Mouse (Mus musculus): Measurements from ENCODE around the gene Crkl. TPM values are rescaled to one million over a fixed set of nuclear protein-coding genes. Genes with fewer than 3 reads are reported as not detected.

The Crkl gene
- polyA plus RNA-seq, 1 experiment from 2014 or later = 19.6 TPM

DNA sequence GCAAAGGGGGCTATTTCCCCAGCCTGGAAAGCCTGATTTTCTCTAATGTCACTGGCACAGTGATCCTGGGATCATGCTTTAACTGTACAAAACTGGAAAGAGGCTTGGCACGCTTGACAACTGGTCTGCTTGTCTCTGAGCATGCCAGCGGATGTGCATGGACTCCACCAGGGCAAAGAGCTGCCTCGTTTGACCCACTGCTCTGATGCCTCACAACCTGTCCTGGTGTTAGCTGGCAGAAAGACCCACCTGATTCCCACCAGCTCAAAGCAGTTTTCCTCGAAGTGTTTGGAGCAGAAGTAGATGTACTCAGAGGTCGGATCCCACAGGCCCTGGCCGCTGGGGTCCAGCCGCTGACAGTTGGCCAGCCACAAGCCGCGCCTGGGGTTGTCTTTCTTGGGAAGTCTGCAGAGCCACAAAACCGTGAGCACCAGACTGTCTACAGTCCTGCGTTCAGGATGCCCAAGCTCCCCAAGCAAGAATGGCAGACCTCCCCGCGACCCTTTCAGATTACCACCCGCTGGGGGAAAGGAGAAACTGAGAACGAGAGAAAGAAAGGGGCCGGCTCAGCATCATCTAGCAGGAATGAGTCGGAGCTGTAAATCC is 78.3 kb downstream of the Crkl start:
- H3K79me2 ChIP-seq (ENCODE audit: inconsistent target) = peaks cover 21% of the 10 kb centered on the region
- peaks cover 33% of the 10 kb centered on the region for H3K36me3 ChIP-seq (ENCODE audit: inconsistent target)
- 13% methylated on average over 16 of the region's 17 CpGs for WGBS (ENCODE audit: missing documents)
- peak overlapping the region; percentile 64 for H3K27ac ChIP-seq
- H3K4me3 ChIP-seq (ENCODE audit: inconsistent target) = peak overlapping the region; percentile 89

GRCm38 (mm10) chr16:17530640-17531288 is 79.0 kb downstream of the Crkl start, which contains the start of gene Thap7:
Thap7 (minus strand) TSS chr16:17531136.
- Histone ChIP-seq H3K27ac (peak within 1 kb of the TSS; percentile 64), H3K79me2 (ENCODE audit: inconsistent target) (peaks cover 21% of the 10 kb centered on the region), H3K4me3 (ENCODE audit: inconsistent target) (peak within 1 kb of the TSS; percentile 89), H3K36me3 (ENCODE audit: inconsistent target) (peaks cover 26% of the 10 kb centered on the region)
- 0% methylated on average over 67 of the region's 67 CpGs for WGBS (ENCODE audit: missing documents)

DNA sequence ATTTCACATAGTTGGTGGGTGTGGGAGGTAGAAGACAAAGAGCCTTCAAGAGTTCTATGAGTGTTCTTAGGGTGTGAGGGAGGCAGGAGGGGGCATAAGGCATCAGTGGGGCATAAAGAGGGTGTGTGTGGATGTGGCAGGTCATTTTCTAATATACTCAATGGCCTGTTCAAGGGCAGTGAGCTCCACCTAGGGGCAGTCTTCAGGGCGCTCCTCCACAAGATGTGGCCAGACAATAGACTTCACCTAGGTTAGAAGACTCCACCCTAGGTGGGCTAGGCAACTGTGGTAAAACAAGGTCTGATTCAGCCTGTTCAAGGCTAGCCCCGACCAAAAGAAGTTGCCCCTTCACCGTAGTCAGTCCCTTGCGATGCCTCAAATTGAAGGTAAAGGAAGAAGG is 80.5 kb downstream of the Crkl start:
- peaks cover 12% of the 10 kb centered on the region for H3K36me3 ChIP-seq (ENCODE audit: inconsistent target)
- WGBS (ENCODE audit: missing documents) = 55% methylated on average over 4 of the region's 4 CpGs
- H3K79me2 ChIP-seq (ENCODE audit: inconsistent target) = peaks cover 21% of the 10 kb centered on the region
- H3K4me3 ChIP-seq (ENCODE audit: inconsistent target) = no peak overlapping the region
- H3K27ac ChIP-seq = no peak overlapping the region

DNA sequence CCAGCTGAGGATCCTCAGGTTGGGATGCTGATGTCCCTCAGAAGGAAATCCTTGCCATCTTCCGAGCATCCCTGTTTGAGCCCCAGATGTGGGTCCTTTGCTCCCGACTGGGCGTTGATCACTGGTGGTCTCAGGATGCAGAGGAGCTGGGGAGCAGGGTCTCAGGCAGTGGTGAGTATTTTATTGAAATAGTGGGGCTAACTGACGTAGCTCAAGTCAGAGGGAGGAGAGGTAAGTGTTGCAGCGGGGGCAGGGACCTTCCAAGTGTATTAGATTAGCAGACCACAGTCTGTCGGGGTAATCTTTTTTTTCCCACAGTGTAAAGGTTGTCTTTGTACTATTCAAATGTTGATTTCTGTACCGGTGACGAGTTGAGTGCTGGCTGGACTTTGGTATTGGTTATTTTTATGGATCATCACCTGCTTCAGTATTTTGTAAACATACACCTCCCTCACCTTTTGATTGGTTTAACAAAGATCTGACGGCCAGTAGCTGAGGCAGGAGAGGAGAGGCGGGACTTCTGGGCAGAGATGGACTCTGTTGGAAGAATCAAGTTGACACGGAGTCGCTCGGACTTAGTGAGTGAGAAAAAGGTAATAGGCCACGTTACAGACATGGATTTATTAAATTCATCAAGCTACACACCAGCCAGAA is 81.0 kb downstream of the Crkl start:
- no peak overlapping the region for H3K4me3 ChIP-seq (ENCODE audit: inconsistent target)
- H3K36me3 ChIP-seq (ENCODE audit: inconsistent target) = peaks cover 6% of the 10 kb centered on the region; the same call in 1 of the 2 replicates
- 88% methylated on average over 14 of the region's 14 CpGs for WGBS (ENCODE audit: missing documents)
- no peak overlapping the region for H3K27ac ChIP-seq
- H3K79me2 ChIP-seq (ENCODE audit: inconsistent target) = peaks cover 21% of the 10 kb centered on the region

DNA sequence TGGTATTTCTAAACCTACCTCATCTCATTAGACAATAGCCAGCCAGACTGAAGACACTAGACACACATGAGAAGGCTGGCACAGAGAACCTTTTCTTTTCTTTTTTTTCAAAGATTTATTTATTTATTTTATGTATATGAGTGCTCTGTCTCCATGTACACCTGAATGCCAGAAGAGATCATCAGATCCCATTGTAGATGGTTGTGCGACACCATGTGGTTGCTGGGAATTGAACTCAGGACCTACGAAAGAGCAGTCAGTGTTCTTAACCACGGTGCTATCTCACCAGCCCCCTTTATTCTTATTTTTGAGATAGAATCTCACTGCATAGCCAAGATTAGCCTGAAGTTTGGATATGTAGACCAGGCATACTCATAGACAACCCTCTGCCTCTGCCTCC is 84.8 kb downstream of the Crkl start:
- 100% methylated on average over 2 of the region's 3 CpGs for WGBS (ENCODE audit: missing documents)
- H3K79me2 ChIP-seq (ENCODE audit: inconsistent target) = no peaks in the 10 kb centered on the region
- H3K36me3 ChIP-seq (ENCODE audit: inconsistent target) = no peaks in the 10 kb centered on the region
- H3K27ac ChIP-seq = no peak overlapping the region
- no peak overlapping the region for H3K4me3 ChIP-seq (ENCODE audit: inconsistent target)

Other genes starting within 250 kb of the Crkl start
- 216 to 529 TPM (median 268 TPM) in 3 replicates for gene Ube2l3, start 249.3 kb upstream of the Crkl start, polyA plus RNA-seq (2018)
- gene Rimbp3, start 243.4 kb upstream of the Crkl start, polyA plus RNA-seq (2018) = not detected in 3 replicates
- 1.1 to 1.4 TPM (median 1.4 TPM) in 3 replicates for gene Hic2, start 218.4 kb upstream of the Crkl start, polyA plus RNA-seq (2018)
- 2.2 to 2.7 TPM (median 2.2 TPM) in 3 replicates for gene Tmem191c, start 175.9 kb upstream of the Crkl start, polyA plus RNA-seq (2018)
- not detected in 3 replicates for gene Serpind1, start 120.6 kb upstream of the Crkl start, polyA plus RNA-seq (2018)
- gene Snap29, start 46.0 kb upstream of the Crkl start, polyA plus RNA-seq (2018) = 51.2 to 107 TPM (median 60.8 TPM) in 3 replicates
- 59.6 to 75.6 TPM (median 64.3 TPM) in 3 replicates for gene Pi4ka, start 45.7 kb upstream of the Crkl start, polyA plus RNA-seq (2018)
- not detected in 3 replicates for gene Aifm3, start 37.6 kb downstream of the Crkl start, polyA plus RNA-seq (2018)
- gene Lztr1, start 56.7 kb downstream of the Crkl start, polyA plus RNA-seq (2018) = 23.8 to 33.8 TPM (median 28.9 TPM) in 3 replicates
- gene Thap7, start 79.1 kb downstream of the Crkl start, polyA plus RNA-seq (2018) = 23.9 to 29.0 TPM (median 28.7 TPM) in 3 replicates
- not detected in 3 replicates for gene Lrrc74b, start 109.3 kb downstream of the Crkl start, polyA plus RNA-seq (2018)
- 0.20 to 0.42 TPM (median 0.41 TPM) in 3 replicates for gene P2rx6, start 109.9 kb downstream of the Crkl start, polyA plus RNA-seq (2018)
- gene Slc7a4, start 131.2 kb downstream of the Crkl start, polyA plus RNA-seq (2018) = 0.69 to 3.7 TPM (median 1.4 TPM) in 3 replicates
- 14.6 to 28.0 TPM (median 20.8 TPM) in 3 replicates for gene Smpd4, start 167.4 kb downstream of the Crkl start, polyA plus RNA-seq (2018)
- gene Ccdc74a, start 194.5 kb downstream of the Crkl start, polyA plus RNA-seq (2018) = 0.29 to 0.44 TPM in 2 of 3 replicates, not detected in the other

Data from macrophage (primary cell).